Mouse (Mus musculus): ENCODE data around the gene Kansl1. TPM values are rescaled to one million over a fixed set of nuclear protein-coding genes. Genes with fewer than 3 reads are reported as not detected.

The Kansl1 gene
- polyA plus RNA-seq, 1 experiment from 2014 or later: 33.3 TPM

- Histone ChIP-seq H3K4me3 (no peak overlapping the region), H3K27me3 (no peaks in the 10 kb centered on the region), H3K36me3 (no peaks in the 10 kb centered on the region), H3K9ac (no peak overlapping the region), H3K27ac (no peak overlapping the region), H3K9me3 (no peaks in the 10 kb centered on the region), H3K4me2 (replicated peaks) (no peak overlapping the region), H3K4me1 (no peaks in the 10 kb centered on the region)
- 85% methylated on average over 1 of the region's 1 CpGs for WGBS
- no peak for ATAC-seq (ENCODE audit: insufficient number of reproducible peaks, insufficient read depth, low FRiP score, low TSS enrichment)
Observed at GRCm38 (mm10) chr11:104392153-104392552, 76.5 kb downstream of the Kansl1 start.

GRCm38 (mm10) chr11:104387284-104387683, 81.4 kb downstream of the Kansl1 start:
- Histone ChIP-seq H3K4me2 (replicated peaks) (no peak overlapping the region), H3K27me3 (no peaks in the 10 kb centered on the region), H3K4me1 (no peaks in the 10 kb centered on the region), H3K9me3 (no peaks in the 10 kb centered on the region), H3K9ac (no peak overlapping the region), H3K36me3 (no peaks in the 10 kb centered on the region), H3K4me3 (no peak overlapping the region), H3K27ac (no peak overlapping the region)
- no peak for ATAC-seq (ENCODE audit: insufficient number of reproducible peaks, insufficient read depth, low FRiP score, low TSS enrichment)
- 94% methylated on average over 1 of the region's 1 CpGs for WGBS

- no peaks in the 10 kb centered on the region for H3K36me3 ChIP-seq
- 96% methylated on average over 1 of the region's 1 CpGs for WGBS
- ATAC-seq (ENCODE audit: insufficient number of reproducible peaks, insufficient read depth, low FRiP score, low TSS enrichment): no peak
Observed at GRCm38 (mm10) chr11:104386595-104386994, 82.1 kb downstream of the Kansl1 start.

GRCm38 (mm10) chr11:104383167-104383810, 85.4 kb downstream of the Kansl1 start:
- H3K36me3 ChIP-seq: no peaks in the 10 kb centered on the region
- ATAC-seq (ENCODE audit: insufficient number of reproducible peaks, insufficient read depth, low FRiP score, low TSS enrichment): no peak
- no peak overlapping the region for H3K9ac ChIP-seq
- H3K4me3 ChIP-seq: no peak overlapping the region
- no peaks in the 10 kb centered on the region for H3K27me3 ChIP-seq
- 91% methylated on average over 2 of the region's 2 CpGs for WGBS
- no peaks in the 10 kb centered on the region for H3K4me1 ChIP-seq
- no peaks in the 10 kb centered on the region for H3K9me3 ChIP-seq
- no peak overlapping the region for H3K27ac ChIP-seq
- no peak overlapping the region for H3K4me2 ChIP-seq (replicated peaks)

More at GRCm38 (mm10) chr11:104386595-104386994, 82.1 kb downstream of the Kansl1 start:
- no peak overlapping the region for H3K9ac ChIP-seq
- no peak overlapping the region for H3K27ac ChIP-seq
- no peaks in the 10 kb centered on the region for H3K9me3 ChIP-seq
- H3K4me3 ChIP-seq: no peak overlapping the region
- no peaks in the 10 kb centered on the region for H3K4me1 ChIP-seq
- H3K4me2 ChIP-seq (replicated peaks): no peak overlapping the region
- H3K27me3 ChIP-seq: no peaks in the 10 kb centered on the region

- H3K4me2 ChIP-seq (replicated peaks): no peak overlapping the region
- no peaks in the 10 kb centered on the region for H3K27me3 ChIP-seq
- H3K27ac ChIP-seq: no peak overlapping the region
- no peak for ATAC-seq (ENCODE audit: insufficient number of reproducible peaks, insufficient read depth, low FRiP score, low TSS enrichment)
- no peak overlapping the region for H3K4me3 ChIP-seq
- H3K4me1 ChIP-seq: no peaks in the 10 kb centered on the region
- no peaks in the 10 kb centered on the region for H3K36me3 ChIP-seq
- no peak overlapping the region for H3K9ac ChIP-seq
- no peaks in the 10 kb centered on the region for H3K9me3 ChIP-seq
- WGBS: 84% methylated on average over 4 of the region's 4 CpGs
Observed at GRCm38 (mm10) chr11:104381887-104382286, 86.8 kb downstream of the Kansl1 start.

- 70% methylated on average over 1 of the region's 1 CpGs for WGBS
- no peak overlapping the region for H3K4me2 ChIP-seq (replicated peaks)
Observed at GRCm38 (mm10) chr11:104379635-104380034, 89.0 kb downstream of the Kansl1 start.

GRCm38 (mm10) chr11:104376291-104376690, 92.4 kb downstream of the Kansl1 start:
- Histone ChIP-seq H3K27me3 (no peaks in the 10 kb centered on the region), H3K4me2 (replicated peaks) (no peak overlapping the region), H3K4me3 (no peak overlapping the region), H3K4me1 (no peaks in the 10 kb centered on the region), H3K36me3 (peaks cover 18% of the 10 kb centered on the region), H3K9ac (no peak overlapping the region), H3K9me3 (no peaks in the 10 kb centered on the region), H3K27ac (no peak overlapping the region)
- WGBS: 87% methylated on average over 3 of the region's 3 CpGs
- ATAC-seq (ENCODE audit: insufficient number of reproducible peaks, insufficient read depth, low FRiP score, low TSS enrichment): no peak

More at GRCm38 (mm10) chr11:104379635-104380034, 89.0 kb downstream of the Kansl1 start:
- no peak for ATAC-seq (ENCODE audit: insufficient number of reproducible peaks, insufficient read depth, low FRiP score, low TSS enrichment)
- Histone ChIP-seq H3K27ac (no peak overlapping the region), H3K9ac (no peak overlapping the region), H3K27me3 (no peaks in the 10 kb centered on the region), H3K4me3 (no peak overlapping the region), H3K36me3 (peaks cover 3% of the 10 kb centered on the region; the same call in 1 of the 2 replicates), H3K4me1 (no peaks in the 10 kb centered on the region), H3K9me3 (no peaks in the 10 kb centered on the region)

GRCm38 (mm10) chr11:104367486-104368190, 101.0 kb downstream of the Kansl1 start:
- WGBS: 90% methylated on average over 5 of the region's 5 CpGs
- peaks cover 12% of the 10 kb centered on the region for H3K36me3 ChIP-seq
- no peak for ATAC-seq (ENCODE audit: insufficient number of reproducible peaks, insufficient read depth, low FRiP score, low TSS enrichment)

GRCm38 (mm10) chr11:104363823-104364600, 104.6 kb downstream of the Kansl1 start:
- no peak overlapping the region for H3K27ac ChIP-seq
- H3K27me3 ChIP-seq: no peaks in the 10 kb centered on the region
- H3K9ac ChIP-seq: no peak overlapping the region
- H3K4me2 ChIP-seq (replicated peaks): no peak overlapping the region
- H3K4me3 ChIP-seq: no peak overlapping the region
- no peaks in the 10 kb centered on the region for H3K4me1 ChIP-seq
- WGBS: 89% methylated on average over 2 of the region's 2 CpGs
- H3K36me3 ChIP-seq: peaks cover 13% of the 10 kb centered on the region; the same call in 1 of the 2 replicates
- H3K9me3 ChIP-seq: no peaks in the 10 kb centered on the region
- ATAC-seq (ENCODE audit: insufficient number of reproducible peaks, insufficient read depth, low FRiP score, low TSS enrichment): no peak

More at GRCm38 (mm10) chr11:104367486-104368190, 101.0 kb downstream of the Kansl1 start:
- Histone ChIP-seq H3K9me3 (no peaks in the 10 kb centered on the region), H3K9ac (no peak overlapping the region), H3K27ac (no peak overlapping the region), H3K27me3 (no peaks in the 10 kb centered on the region), H3K4me3 (no peak overlapping the region), H3K4me1 (no peaks in the 10 kb centered on the region), H3K4me2 (replicated peaks) (no peak overlapping the region)

GRCm38 (mm10) chr11:104362704-104363103, 106.0 kb downstream of the Kansl1 start:
- 100% methylated on average over 1 of the region's 1 CpGs for WGBS
- no peak overlapping the region for H3K4me3 ChIP-seq
- H3K9me3 ChIP-seq: no peaks in the 10 kb centered on the region
- no peak for ATAC-seq (ENCODE audit: insufficient number of reproducible peaks, insufficient read depth, low FRiP score, low TSS enrichment)
- H3K9ac ChIP-seq: no peak overlapping the region
- no peaks in the 10 kb centered on the region for H3K4me1 ChIP-seq
- no peak overlapping the region for H3K27ac ChIP-seq
- H3K27me3 ChIP-seq: no peaks in the 10 kb centered on the region
- no peak overlapping the region for H3K4me2 ChIP-seq (replicated peaks)
- peaks cover 9% of the 10 kb centered on the region; the same call in 1 of the 2 replicates for H3K36me3 ChIP-seq

- Histone ChIP-seq H3K36me3 (peaks cover 10% of the 10 kb centered on the region; the same call in 1 of the 2 replicates), H3K9ac (no peak overlapping the region), H3K27ac (no peak overlapping the region), H3K27me3 (no peaks in the 10 kb centered on the region), H3K4me3 (no peak overlapping the region), H3K4me1 (no peaks in the 10 kb centered on the region), H3K4me2 (replicated peaks) (no peak overlapping the region), H3K9me3 (no peaks in the 10 kb centered on the region)
- 45% methylated on average over 2 of the region's 2 CpGs for WGBS
- no peak for ATAC-seq (ENCODE audit: insufficient number of reproducible peaks, insufficient read depth, low FRiP score, low TSS enrichment)
Observed at GRCm38 (mm10) chr11:104361790-104362189, 106.9 kb downstream of the Kansl1 start.

Measured in embryonic facial prominence, embryonic 12.5 days (tissue).